Mouse (Mus musculus) Muller cell, postnatal 12 days (primary cell): ENCODE results near the gene Svep1.

Experiments used
- DNase-seq: peaks from one replicate; pipeline ENCODE4 v3.0.0-alpha.2; 2015; ENCODE audit errors: inconsistent ontology term

Svep1 gene

GRCm38 (mm10) chr4:58170430-58170829 lies 36.2 kb downstream of the Svep1 start:
- no peak for DNase-seq

- no peak for DNase-seq
Measured at GRCm38 (mm10) chr4:58169918-58170317, 36.7 kb downstream of the Svep1 start.

- no peak for DNase-seq
Measured at GRCm38 (mm10) chr4:58168366-58168765, 38.3 kb downstream of the Svep1 start.

- DNase-seq = no peak
Measured at GRCm38 (mm10) chr4:58165711-58166110, 40.9 kb downstream of the Svep1 start.

GRCm38 (mm10) chr4:58161901-58162300 lies 44.8 kb downstream of the Svep1 start:
- DNase-seq = no peak

GRCm38 (mm10) chr4:58159564-58159963 lies 47.1 kb downstream of the Svep1 start:
- DNase-seq = no peak

- peak; percentile 79 for DNase-seq
Measured at GRCm38 (mm10) chr4:58150301-58150700, 56.4 kb downstream of the Svep1 start.

GRCm38 (mm10) chr4:58149186-58149585 lies 57.5 kb downstream of the Svep1 start:
- DNase-seq = no peak

- DNase-seq = no peak
Measured at GRCm38 (mm10) chr4:58148547-58148946, 58.1 kb downstream of the Svep1 start.

- DNase-seq = no peak
Measured at GRCm38 (mm10) chr4:58146676-58147075, 60.0 kb downstream of the Svep1 start.

GRCm38 (mm10) chr4:58139764-58140556 lies 66.7 kb downstream of the Svep1 start:
- no peak for DNase-seq

- DNase-seq = no peak
Measured at GRCm38 (mm10) chr4:58139241-58139640, 67.4 kb downstream of the Svep1 start.

GRCm38 (mm10) chr4:58133610-58134309 lies 72.9 kb downstream of the Svep1 start:
- peak; percentile 25 for DNase-seq

GRCm38 (mm10) chr4:58129844-58130243 lies 76.8 kb downstream of the Svep1 start:
- DNase-seq = no peak

- no peak for DNase-seq
Measured at GRCm38 (mm10) chr4:58127024-58127423, 79.6 kb downstream of the Svep1 start.

GRCm38 (mm10) chr4:58115452-58115851 lies 91.2 kb downstream of the Svep1 start:
- no peak for DNase-seq

GRCm38 (mm10) chr4:58111008-58111407 lies 95.7 kb downstream of the Svep1 start:
- no peak for DNase-seq

GRCm38 (mm10) chr4:58109793-58110192 lies 96.9 kb downstream of the Svep1 start:
- no peak for DNase-seq

- DNase-seq = no peak
Measured at GRCm38 (mm10) chr4:58108364-58108763, 98.3 kb downstream of the Svep1 start.

GRCm38 (mm10) chr4:58097732-58098131 lies 108.9 kb downstream of the Svep1 start:
- no peak for DNase-seq

- DNase-seq = no peak
Measured at GRCm38 (mm10) chr4:58086738-58087137, 119.9 kb downstream of the Svep1 start.

GRCm38 (mm10) chr4:58086151-58086550 lies 120.5 kb downstream of the Svep1 start:
- DNase-seq = no peak

- DNase-seq = no peak
Measured at GRCm38 (mm10) chr4:58085340-58085739, 121.3 kb downstream of the Svep1 start.
